Mouse (Mus musculus): ENCODE measurements around the gene Lcp1. TPM values are rescaled to one million over a fixed set of nuclear protein-coding genes. Genes with fewer than 3 reads are reported as not detected.
A peak's percentile ranks its signal among the peaks of the same experiment; 100 is the strongest.
"Not testable (repeated sequence)": the region's sequence is repeated elsewhere in the genome, so short reads cannot be mapped to it uniquely, and the experiment has no call there.

The Lcp1 gene
- total RNA-seq (2021): 10 to 100 TPM; 22.2 to 25.4 TPM
- long read RNA-seq, experiment 1, partial matches to known transcripts: 21 of 26 reads
- long read RNA-seq, experiment 1, other reads (novel, unspliced or antisense): 5 of 26 reads
- long read RNA-seq, experiment 2, partial matches to known transcripts: 29 of 39 reads
- long read RNA-seq, experiment 2, other reads (novel, unspliced or antisense): 8 of 39 reads

DNA sequence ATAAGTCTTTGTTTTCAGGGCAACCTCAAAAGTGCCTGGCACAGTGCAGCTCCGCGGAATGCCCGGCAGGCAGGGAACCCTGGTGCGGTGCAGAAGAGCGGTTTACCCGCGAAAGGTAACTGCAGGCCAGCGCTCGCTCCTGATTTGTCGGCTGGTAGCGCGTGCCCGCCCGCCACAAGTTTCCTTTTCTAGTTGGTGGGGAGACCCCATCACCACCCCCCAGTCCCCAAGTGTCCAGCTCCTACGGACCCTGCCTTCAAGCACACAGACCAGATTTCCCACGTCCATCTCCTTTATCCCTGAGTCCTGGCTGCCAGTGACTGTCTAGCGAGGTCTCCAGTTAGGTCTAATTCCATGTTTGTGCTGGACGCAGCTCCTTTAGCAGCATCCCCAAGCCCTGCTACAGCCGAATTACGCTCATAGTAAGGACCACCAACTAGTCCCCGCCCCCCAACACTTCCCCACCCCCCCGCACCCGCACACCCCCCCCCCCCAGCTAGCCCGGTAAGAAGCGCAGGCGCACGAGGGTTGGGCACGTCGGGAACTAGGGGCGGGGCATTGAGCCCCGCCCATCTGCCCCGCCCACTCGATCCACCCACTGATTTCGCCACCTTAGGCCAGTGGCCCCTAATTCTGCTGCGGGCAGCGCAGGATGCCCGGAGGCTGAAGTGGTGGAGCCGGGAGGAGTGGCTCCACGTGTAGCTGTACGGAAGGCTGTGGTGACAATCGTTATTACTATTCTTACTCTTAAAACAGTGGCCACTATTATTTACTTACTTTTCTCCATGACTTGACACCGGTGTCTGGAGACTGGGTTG is at the start of gene Lcp1, which contains the start of gene Lrrc63:
Lcp1 (plus strand) TSS at position 601 of the 818 bp plus-strand sequence.
Lrrc63 (minus strand) TSS at position 381 of the 818 bp plus-strand sequence.
- peak; percentile 28 to 62 for DNase-seq (ENCODE audit: low spot score in 2 of 2)

DNA sequence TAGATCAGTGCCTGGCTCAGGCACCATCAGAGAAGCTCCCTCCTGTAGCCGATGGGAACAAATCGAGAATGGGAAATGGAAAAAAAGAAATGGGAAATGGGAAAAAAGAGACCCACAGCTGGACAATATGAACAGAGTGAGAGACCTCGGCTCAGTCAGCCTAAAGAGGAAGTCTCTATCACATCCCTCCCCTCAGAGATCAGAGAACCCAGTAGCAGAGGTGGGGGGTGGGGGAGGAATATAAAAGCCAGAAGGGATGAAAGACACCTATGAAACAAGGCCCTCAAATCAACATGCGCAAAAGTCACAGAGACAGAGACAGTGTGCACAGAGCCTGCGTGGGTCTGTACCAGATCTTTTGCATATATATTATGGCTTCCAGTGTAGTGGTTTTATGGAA is 27.9 kb upstream of the Lcp1 start:
- no peak for DNase-seq (ENCODE audit: low spot score in 2 of 2)

DNA sequence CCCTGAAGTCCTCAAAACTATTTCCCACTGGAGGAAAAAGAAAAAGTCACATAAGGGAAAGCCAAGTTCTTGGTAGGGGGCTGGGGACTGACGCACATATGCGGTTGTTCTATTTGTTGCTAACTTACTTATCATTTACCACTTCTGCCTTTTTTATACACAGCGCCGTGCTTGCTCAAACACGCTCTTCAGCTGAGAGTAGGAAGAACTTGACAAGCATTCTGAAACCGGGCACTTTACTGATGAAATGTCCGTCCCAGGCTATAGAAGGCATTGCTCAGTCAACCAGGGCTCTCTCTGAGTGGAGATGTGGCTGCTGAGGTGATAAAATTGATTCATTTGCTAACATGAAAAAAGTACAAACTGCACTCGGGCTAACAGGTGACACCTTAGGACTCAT is 9.2 kb upstream of the Lcp1 start:
- no peak for DNase-seq (ENCODE audit: low spot score in 2 of 2)

DNA sequence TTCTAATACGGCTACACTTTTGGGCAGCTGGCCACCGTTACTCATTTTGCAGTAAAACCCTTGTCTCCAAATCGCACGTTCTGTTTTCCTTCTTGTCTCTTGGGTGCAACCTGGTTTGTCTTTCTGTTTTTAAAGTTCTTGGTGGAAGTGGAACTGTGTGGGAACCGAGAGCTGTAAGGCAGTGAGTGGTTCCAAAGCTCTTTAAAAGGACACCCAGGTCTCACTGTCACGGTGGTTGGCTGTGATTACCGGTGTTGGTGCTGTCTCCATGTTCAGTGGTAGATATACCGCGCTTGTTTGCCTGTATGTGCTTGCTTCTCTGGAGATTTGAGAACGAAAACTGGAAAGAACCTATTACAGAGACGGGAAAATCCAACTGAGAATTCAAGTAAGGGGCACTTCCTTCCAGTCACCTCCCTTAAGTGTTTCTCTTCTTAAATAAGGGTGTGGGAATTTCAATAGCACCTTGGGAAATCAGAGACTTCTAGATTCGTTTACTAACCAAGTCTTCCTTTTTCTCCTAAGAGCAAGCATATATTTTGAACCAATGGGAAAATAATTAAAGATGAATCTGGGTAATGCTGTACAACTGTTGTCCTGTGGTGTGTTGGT is 529 bp downstream of the Lcp1 start:
- DNase-seq (ENCODE audit: low spot score in 2 of 2): no peak

DNA sequence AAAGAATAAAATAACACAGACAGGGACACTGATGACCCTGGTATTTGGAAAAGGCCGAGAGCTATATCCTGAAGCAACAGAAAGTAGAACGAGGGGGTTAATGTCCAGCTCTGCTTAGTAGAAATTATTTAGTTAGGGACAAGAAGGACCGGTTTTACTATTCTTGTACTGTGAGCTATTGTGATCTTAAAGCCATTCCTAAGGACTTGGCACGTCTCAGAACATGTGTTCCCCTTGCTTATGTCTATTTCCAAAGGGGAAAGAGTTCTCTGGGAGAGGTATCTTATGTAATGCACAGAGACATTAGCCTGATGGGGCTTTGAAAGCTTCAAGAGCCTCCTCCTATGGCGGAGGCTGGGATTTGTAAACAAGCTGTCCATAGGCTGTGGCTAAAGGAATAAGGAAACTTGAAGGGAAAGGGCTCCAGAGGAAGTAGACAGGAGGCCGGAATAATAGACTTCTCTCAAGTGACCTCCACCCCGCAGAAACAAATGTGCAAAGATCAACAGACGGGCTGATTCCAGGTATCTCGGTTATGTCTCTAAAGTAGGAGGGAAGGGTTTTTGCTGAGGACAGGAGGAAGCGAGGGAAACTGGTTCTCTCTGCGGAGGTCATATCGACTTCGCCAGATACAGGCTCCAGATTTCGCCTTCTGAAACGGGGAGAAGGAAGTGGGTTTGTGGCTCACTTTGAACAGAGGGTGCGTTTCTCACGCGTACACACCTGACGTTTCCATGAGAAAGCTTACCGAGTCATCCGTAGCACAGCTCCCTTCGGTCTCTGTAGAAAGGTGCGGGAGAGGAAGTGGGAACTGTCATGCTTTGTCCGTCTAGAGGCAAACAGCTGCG is 5.4 kb downstream of the Lcp1 start:
- DNase-seq (ENCODE audit: low spot score in 2 of 2): no peak

DNA sequence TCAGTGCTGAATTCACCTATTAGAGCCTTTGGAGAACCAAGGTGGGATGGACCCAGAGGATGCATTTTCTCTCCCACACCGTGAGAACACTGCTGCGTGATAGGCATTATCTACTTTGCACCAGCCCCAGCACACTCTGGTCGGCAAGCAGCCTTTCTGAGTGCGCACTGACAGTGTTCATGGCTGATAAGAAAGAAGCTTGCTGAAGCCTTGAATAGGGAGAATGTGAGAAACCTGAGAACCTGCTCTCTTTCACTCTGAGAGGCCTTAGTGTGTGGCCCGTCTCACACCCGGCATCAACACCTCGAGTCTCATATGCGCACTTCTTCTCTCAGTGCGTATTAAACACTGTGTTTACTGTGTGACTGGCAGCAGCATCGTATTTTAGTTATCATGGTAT is 7.6 kb downstream of the Lcp1 start:
- no peak for DNase-seq (ENCODE audit: low spot score in 2 of 2)

DNA sequence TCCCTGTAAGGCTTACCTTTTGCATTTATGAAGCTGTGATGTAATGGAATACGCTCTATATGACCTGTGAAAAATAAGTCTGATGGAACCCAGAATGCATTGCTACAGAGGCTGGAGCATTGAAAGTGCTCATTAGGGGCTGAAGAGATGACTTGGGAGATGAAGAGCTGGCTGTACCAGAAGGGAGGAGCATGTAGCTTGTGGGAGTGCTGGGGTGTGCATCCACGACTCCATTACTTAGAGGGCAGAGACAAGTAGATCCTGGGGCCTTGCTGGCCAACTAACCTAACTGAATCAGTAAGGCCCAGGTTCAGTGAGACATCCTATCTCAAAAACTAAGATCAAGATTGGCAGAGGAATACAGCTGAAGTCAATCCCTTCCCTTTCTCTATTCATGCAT is 8.3 kb downstream of the Lcp1 start:
- DNase-seq (ENCODE audit: low spot score in 2 of 2): no peak

DNA sequence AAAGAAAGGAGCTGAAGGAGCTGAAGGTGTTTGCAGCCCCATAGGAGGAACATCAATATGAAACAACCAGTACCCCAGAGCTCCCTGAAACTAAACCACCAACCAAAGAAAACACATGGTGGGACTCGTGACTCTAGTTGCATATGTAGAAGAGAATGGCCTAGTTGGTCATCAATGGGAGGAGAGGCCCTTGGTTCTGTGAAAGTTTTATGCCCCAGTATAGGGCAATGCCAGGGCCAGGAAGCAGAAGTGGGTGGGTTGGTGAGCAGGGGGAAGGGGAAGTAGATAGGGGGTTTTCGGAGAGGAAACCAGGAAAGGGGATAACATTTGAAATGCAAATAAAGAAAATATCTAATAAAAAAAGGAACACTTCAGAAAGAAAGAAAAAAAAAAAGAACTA is 16.8 kb downstream of the Lcp1 start:
- not testable (repeated sequence) for DNase-seq (ENCODE audit: low spot score in 2 of 2)

DNA sequence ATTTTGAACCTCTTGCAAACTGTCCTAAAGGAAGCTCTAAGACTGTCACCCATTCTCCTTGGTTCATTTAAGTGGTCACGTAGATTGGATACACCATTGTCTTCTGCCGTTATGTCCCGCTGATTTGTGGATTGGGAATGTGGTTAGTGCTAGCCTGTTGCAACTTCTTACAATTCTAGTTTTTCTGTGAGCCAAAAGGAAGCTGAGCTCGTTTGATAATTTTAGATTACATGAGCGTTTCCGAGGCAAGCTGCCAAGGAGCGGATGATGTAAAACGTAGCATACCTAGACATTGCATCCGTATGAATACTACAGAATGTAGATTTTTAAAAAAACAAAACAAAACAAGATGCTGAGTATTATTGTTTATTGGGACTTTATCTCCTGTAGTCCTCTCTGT is 17.3 kb downstream of the Lcp1 start:
- no peak for DNase-seq (ENCODE audit: low spot score in 2 of 2)

DNA sequence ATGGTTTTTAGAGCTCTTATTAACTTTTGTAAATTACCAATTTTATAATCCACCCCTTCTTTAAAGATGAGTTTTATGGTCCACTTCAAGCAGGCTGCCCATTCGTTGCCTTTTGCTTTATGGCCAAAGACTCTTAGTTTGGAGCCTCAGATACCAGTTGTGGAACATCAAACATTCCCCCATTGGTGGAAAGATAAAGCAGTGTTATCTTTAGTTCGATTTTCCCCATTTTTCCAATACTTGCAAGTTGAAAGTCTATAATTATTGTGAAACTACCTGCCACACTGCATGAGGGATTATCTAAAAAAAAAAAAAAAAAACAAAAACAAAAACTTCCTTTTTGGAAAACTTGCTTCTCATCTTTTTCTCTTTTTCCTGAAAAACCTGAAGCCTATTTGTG is 19.8 kb downstream of the Lcp1 start:
- no peak for DNase-seq (ENCODE audit: low spot score in 2 of 2)

DNA sequence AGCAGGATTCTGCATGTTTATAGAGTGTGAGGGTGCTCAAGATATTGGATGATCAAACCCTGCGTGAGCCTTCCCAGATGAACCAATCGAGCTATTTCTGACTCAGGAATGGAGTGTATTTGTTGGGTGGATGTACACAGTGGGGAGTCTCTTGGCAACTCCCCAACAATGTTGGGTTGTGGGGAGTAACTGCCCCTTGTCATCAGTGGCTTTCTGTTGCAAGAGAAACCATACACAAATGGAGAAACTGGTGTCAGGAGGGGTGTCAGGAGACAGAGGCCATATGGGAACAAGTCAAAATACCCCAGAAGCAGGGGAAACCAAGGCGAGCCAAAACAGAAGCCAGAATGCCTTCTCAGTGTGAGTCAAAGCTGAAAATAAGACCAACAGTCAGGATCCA is 20.2 kb downstream of the Lcp1 start:
- no peak for DNase-seq (ENCODE audit: low spot score in 2 of 2)

DNA sequence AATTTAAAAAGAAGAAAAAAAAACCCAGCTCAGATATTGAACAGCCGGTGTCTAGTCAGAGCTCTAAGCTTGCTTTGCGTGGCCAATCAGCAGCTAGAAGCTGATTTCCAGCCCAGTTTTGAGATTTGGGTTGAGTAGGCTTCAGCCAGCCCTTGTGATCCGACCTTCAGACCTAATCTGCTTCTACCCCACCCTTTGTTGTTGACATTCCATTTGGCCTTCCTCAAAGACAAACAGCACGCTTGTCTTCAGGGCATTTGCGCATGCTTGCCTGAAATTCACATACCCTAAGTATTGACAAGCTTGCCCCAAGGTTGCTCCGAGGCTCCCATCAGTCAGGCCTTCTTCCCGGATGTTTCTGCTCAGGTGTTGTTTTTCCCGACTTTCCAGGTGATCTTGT is 23.6 kb downstream of the Lcp1 start:
- DNase-seq (ENCODE audit: low spot score in 2 of 2): no peak

DNA sequence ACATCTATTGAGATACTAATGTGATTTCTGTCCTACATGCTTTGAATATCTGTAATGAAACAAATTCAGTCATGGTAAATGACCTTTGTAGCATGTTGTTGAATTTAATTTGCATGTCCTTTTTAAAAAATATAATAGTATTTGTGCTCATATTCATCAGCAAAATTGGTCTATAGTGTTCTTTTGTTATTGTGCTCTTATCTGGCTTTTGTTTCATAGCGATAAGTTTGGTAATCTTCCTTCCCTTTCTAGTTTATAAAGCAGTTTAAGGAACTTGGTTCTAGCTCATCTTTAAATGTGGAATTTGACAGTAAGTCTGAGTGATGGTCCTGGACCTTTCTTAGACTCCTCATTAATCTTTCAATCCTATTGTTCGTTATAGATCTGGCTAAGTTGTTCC is 28.5 kb downstream of the Lcp1 start:
- DNase-seq (ENCODE audit: low spot score in 2 of 2): no peak

DNA sequence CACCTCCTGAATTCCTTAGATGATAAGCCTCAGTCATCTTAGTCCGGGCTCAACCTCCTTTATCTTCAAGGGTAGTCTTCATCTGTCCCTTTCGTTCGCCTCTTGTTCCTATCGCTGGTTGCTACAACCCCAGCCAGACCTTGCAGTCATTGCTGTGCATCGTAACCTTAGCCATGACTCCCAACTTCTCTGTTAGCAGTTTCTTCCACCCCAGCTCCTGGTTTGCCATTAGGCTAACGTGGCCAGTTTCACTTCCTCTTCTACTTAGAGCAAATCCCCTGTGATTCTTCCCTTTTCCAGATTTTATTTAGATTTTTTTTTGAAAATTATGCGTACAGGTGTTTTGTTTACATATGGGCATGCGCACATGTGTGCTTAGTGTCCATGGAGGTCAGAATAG is 33.0 kb downstream of the Lcp1 start:
- DNase-seq (ENCODE audit: low spot score in 2 of 2): no peak

DNA sequence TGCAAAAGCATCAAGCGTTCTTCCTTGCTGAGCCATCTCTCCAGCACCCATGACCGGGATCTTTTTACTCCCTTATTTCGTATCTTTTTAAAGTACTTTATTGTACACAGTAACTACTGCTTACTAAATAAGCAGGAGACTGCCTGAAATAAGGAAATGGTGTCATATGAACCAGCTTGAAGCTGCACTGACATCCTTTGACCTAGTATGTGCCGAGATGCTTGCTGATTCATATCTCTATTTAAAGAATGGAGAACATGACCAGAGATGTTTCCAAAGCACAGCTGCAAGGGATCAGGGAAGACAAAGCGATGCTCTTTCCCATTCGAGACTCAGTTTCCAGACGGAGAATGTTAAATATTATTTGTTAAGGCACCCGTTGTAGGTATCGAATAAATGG is 33.4 kb downstream of the Lcp1 start:
- no peak for DNase-seq (ENCODE audit: low spot score in 2 of 2)

DNA sequence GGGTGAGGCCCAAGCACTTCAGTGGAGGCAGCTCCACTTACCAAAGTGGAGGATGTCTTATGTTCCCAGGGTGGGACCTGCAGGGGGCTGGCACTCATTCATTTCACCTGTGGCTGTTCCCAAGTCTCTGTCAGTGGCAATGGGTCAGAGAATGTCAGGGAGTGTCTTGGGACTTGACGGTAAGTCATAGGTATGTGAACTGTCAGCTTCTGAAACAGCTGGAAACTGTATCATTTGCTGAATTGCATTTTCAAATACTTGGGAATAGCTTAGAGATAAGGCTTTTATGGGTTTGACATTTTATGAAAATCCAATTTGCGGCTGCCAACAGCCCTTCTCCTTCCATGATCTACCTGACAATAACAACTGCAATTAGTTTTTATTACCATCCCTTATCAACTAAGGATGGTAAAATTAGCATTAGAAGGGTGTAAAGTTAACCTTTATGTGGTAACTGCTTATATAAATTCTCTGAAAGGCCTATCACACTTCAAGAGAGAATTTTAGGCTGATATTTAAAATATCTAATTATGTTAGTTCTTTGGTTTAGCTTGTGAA is 34.8 kb downstream of the Lcp1 start:
- no peak for DNase-seq (ENCODE audit: low spot score in 2 of 2)

DNA sequence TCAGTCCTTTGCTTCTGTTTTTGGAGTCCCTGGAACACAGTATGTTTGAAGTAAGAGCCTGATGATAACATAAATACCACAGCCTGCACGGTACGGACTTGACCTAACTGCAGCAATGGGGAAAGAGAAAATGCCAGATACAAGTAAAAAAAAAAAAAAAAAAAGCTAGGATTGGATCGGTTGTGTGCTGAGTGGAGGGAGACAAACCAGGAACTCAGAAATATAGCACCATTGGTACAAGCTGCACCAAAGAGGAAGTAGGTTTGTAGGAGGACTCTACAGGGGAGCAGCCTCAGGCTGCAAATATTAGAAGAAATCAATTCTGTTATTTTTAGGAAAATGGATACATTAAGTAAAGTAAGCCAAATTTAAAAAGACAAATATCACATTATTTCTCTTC is 37.6 kb downstream of the Lcp1 start:
- DNase-seq (ENCODE audit: low spot score in 2 of 2): no peak

DNA sequence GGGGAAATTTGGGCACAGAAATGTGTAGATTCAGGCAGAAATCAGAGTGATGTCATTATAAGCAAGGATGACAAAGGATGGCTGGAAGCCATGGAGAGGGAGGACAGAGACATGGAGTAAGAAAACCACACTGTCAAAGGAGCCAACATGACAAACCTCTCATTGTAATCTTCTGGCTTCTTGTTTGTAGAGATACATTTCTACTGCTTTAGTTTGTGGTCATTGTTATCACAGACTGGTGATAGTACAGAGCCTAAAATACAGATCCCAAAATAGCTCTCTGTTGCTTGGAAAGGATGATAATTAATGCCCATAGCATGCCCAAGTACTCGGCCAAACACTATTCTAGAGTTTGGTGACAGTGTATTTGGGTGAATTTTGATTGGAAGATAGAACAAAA is 39.6 kb downstream of the Lcp1 start:
- no peak for DNase-seq (ENCODE audit: low spot score in 2 of 2)

DNA sequence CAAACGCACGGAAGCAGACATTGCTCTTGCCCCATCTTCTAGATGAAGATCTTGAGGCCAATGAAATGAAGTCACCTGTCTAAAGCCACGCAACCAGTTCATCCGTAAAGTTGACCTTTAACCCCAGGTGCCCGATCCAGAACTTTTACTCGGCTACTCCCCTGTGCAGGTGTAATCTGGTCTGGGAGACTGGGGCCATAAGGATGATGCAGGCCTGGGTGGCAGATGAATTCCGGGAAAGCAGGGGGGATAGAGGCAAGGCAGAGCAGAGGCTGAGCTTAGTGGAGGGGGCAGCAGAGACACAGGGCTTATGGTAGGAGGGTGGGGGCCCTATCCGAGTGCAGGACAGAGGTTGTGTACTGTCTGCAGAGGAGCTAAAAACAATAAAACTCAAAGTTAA is 43.4 kb downstream of the Lcp1 start:
- DNase-seq (ENCODE audit: low spot score in 2 of 2): no peak

DNA sequence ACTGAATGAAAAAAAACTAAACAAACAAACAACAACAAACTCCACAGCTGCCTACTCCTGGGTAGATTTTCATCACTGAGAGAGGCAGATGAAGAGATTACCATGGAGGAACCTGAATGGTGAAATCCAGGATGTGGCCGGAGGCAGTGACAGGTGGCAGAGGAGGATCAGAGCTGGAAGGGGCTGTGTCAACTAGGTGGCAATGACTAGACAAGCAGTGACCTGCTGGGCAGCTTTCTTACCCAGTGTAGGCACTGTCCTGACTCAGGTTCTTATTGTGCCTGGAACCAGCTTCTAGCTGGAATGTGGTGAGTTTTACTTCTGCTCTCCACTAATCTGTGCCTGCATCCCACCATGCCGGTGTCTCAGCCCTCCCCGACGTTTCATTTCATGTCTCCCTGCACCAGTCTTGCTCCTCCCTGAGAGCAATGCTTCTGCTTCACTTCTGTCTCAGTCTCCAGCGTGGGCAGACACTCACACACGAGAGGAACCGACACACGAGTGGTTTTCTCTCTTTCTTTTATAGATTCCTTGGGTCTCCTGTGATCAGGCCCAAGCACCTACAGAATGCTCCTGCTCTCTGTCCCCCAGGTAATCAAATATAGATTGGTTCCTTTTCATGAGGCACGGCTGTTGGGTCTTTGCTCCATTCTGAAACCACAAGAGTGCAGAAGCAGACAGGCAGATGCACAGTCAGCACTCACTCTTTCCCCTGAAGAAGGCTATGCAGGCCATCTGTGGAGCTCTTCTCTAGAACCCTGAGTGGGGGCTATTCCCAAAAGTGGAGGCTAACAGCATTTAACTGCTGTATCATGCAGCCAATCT is 44.0 kb downstream of the Lcp1 start:
- no peak for DNase-seq (ENCODE audit: low spot score in 2 of 2)
